Mouse (Mus musculus) neural tube, embryonic 13.5 days (tissue): ENCODE data around the gene Ky. TPM values are rescaled to one million over a fixed set of nuclear protein-coding genes. Genes with fewer than 3 reads are reported as not detected.

Experiments
- ATAC-seq: fragments of 200-750 bp; cut with Nextera tagmentation; 2 replicates; pipeline ENCODE4 v1.8.0; 2017; ENCODE audit warnings: low read depth, mild to moderate bottlenecking, moderate TSS enrichment, moderate library complexity
- H3K27ac ChIP-seq: fragments of 300-500 bp; sonication (generic); replicated peaks from 2 replicates; pipeline ENCODE4 v1.5.1; 2015; ENCODE audit warnings: moderate library complexity, mild to moderate bottlenecking, inconsistent platforms
- H3K27me3 ChIP-seq: fragments of 300-500 bp; sonication (generic); 2 replicates; pipeline ENCODE4 v1.6.1; 2015; ENCODE audit warnings: mild to moderate bottlenecking, inconsistent platforms
- H3K36me3 ChIP-seq: fragments of 300-500 bp; sonication (generic); 2 replicates; pipeline ENCODE4 v1.6.1; 2015; ENCODE audit warnings: mild to moderate bottlenecking, inconsistent platforms
- H3K4me1 ChIP-seq: fragments of 300-500 bp; sonication (generic); replicated peaks from 2 replicates; pipeline ENCODE4 v1.6.1; 2015; ENCODE audit warnings: inconsistent platforms
- H3K4me2 ChIP-seq: fragments of 300-500 bp; sonication (generic); 2 replicates; pipeline ENCODE4 v1.6.1; 2015; ENCODE audit warnings: inconsistent platforms, mild to moderate bottlenecking, moderate library complexity
- H3K4me3 ChIP-seq: fragments of 300-500 bp; sonication (generic); 2 replicates; pipeline ENCODE4 v1.5.1; 2015; ENCODE audit warnings: mild to moderate bottlenecking, inconsistent platforms
- H3K9ac ChIP-seq: fragments of 300-500 bp; sonication (generic); 2 replicates; pipeline ENCODE4 v1.6.1; 2015; ENCODE audit warnings: moderate library complexity, mild to moderate bottlenecking, inconsistent platforms
- H3K9me3 ChIP-seq: fragments of 300-500 bp; sonication (generic); 2 replicates; pipeline ENCODE4 v1.6.1; 2016; ENCODE audit warnings: inconsistent platforms
- WGBS: fragments of 180-500 bp; shearing (Covaris S2); methylation state at CpG from one replicate; pipeline ENCODE4 v1.1.7; 2015; 5-methylcytosine and 5-hydroxymethylcytosine counted together
- polyA plus RNA-seq: library from polyadenylated mRNA; unstranded; fragments of >200 nt; fragmentation: Nextera tagmentation; extraction: Ambion mirVana; gene quantifications from 2 replicates; pipeline ENCODE4 v1.2.1, GENCODE M21; 2015

Ky gene
- polyA plus RNA-seq, 1 experiment from 2014 or later: 0.36 TPM

DNA sequence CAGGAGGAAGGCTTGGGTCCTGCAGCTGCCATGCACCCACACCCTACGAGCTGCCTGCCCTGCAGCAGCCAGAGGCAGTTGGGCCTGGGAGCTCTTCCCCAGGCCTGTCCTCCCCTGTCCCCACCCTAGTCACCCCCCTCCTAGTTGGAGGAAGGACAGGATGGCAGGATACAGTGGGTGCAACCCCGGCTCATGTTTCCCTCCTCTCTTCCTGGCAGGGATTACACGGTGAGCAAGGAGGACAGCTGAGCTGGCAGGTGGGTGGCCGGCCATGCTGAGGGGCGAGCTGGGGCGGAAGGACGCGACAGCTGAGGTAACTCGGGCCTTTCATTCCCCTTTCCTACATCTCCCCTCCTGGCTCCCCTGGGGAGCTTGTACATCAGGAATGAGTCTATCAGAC is 11.1 kb upstream of the Ky start:
- Histone ChIP-seq H3K4me3 (no peak overlapping the region), H3K9ac (no peak overlapping the region), H3K36me3 (no peaks in the 10 kb centered on the region), H3K27me3 (no peaks in the 10 kb centered on the region), H3K4me2 (no peak overlapping the region), H3K9me3 (no peaks in the 10 kb centered on the region), H3K4me1 (0 out of 2 replicates have a peak, but pooled peaks cover 5% of the 10 kb centered on the region), H3K27ac (no peak overlapping the region)
- ATAC-seq: no peak
- WGBS: 71% methylated on average over 9 of the region's 9 CpGs

DNA sequence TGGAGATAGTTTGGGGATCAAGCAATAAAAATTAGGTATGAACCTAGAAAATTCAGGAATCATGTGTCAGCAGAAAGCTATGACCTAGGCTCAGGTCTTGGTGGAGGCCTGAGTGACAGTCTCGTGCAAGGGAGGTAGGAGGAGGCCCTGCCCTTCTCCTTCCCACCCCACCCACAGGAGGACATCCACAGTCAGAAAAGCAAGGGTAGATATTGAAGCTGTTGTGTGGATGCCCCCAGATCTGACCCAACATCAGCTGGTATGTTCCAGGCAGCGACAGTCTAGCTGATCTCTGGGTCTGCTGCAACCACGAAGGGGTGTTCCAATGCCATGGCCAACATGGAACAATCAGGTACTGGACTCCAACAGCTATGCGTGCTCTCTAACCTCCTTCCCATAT is 10.3 kb upstream of the Ky start:
- H3K9me3 ChIP-seq: no peaks in the 10 kb centered on the region
- ATAC-seq: no peak
- no peaks in the 10 kb centered on the region for H3K27me3 ChIP-seq
- H3K4me2 ChIP-seq: no peak overlapping the region
- no peaks in the 10 kb centered on the region for H3K36me3 ChIP-seq
- no peak overlapping the region for H3K9ac ChIP-seq
- 0 out of 2 replicates have a peak, but pooled peaks cover 5% of the 10 kb centered on the region for H3K4me1 ChIP-seq
- no peak overlapping the region for H3K4me3 ChIP-seq
- 89% methylated on average over 4 of the region's 4 CpGs for WGBS
- H3K27ac ChIP-seq: no peak overlapping the region

DNA sequence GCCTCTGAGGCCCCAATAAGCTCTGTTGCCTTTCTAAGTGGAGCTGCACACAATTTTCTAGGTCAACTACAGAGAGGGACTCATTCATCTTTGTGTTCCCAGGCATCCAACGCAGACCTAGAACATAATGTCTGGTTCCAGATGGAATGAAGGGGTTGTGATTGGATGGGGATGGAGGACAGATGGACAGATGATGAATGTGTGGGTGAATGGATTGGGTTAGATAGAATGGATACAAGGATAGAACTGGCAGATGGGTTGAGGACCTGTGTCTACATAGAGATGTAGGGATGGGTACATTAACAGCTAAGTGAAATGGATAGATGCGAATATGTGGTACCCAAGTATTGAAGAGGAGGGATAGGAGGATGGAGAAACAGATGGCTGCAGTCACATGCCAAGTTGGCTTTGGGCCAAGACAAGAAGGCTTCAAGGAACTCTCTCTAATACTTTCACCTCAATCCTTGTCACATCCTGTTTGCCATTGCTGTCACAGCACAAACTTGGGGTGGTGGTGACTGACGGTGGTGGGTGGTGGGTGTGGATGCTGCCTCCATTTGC is 9.0 kb upstream of the Ky start:
- Histone ChIP-seq H3K9me3 (no peaks in the 10 kb centered on the region), H3K27ac (no peak overlapping the region), H3K4me1 (0 out of 2 replicates have a peak, but pooled peaks cover 5% of the 10 kb centered on the region), H3K4me3 (no peak overlapping the region), H3K36me3 (no peaks in the 10 kb centered on the region), H3K4me2 (no peak overlapping the region), H3K27me3 (no peaks in the 10 kb centered on the region), H3K9ac (no peak overlapping the region)
- no peak for ATAC-seq
- WGBS: 83% methylated on average over 3 of the region's 3 CpGs

DNA sequence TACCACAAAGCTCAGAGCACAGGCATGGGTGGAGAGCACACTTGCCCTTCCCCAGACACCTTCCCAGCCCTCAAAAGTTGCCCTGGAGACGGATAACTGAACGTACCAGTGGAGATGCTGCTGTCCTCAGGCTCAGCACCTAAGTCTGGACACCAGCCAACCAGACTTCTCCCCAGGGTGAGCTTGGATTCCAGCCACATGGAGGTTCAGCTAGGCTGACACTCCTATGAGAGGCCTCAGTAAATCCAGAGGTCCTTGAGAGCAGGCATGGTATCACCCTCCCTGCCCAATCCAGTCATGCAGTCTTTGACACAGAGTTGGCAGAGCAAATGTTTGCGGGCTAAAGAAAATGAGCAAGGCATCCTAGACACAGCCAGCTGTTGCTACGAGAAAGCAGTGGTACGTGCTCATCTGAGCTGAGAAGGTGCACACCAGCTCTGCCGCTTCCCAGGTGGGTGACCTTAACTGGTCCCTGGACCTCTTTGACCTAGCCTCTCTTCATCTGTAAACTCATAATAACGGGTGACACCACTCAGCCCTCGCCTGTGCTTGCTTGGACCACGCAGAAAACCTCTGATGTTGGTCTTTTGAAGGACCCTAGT is 8.4 kb upstream of the Ky start:
- H3K27me3 ChIP-seq: no peaks in the 10 kb centered on the region
- H3K4me1 ChIP-seq: 0 out of 2 replicates have a peak, but pooled peaks cover 5% of the 10 kb centered on the region
- no peak overlapping the region for H3K27ac ChIP-seq
- 89% methylated on average over 9 of the region's 9 CpGs for WGBS
- no peak overlapping the region for H3K4me2 ChIP-seq
- no peaks in the 10 kb centered on the region for H3K36me3 ChIP-seq
- H3K9me3 ChIP-seq: no peaks in the 10 kb centered on the region
- no peak for ATAC-seq
- H3K4me3 ChIP-seq: no peak overlapping the region
- no peak overlapping the region for H3K9ac ChIP-seq

DNA sequence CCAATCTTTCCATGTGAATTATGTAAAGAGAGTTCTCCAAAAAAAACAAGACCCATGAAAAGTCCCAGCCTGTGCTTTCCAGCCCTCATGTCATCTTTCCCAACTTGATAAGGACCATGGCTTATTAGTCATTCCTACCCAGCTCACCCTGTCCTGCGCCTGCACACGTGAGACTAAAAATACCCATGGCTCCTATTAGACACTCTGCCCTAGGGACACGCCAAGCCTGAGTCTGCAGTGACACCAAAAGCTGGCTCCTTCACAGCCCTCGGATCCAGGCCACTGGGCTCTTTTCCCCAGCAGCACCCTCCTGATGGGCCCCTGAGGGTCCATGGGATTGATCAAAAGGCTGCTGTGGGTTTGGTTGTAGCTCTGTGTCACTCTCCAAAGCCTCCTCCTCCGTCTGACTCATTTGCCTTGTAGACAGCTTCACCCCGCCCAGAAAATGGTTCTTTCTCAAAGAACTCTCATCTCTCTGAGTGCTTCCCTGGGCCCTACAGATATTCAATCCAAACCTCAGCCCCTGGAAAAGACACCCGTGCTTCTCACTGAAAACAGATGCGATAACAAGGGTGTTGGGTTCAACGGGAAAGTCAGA is 7.6 kb upstream of the Ky start:
- no peak overlapping the region for H3K9ac ChIP-seq
- H3K27me3 ChIP-seq: no peaks in the 10 kb centered on the region
- no peak overlapping the region for H3K27ac ChIP-seq
- H3K9me3 ChIP-seq: no peaks in the 10 kb centered on the region
- no peak for ATAC-seq
- 87% methylated on average over 9 of the region's 9 CpGs for WGBS
- H3K36me3 ChIP-seq: no peaks in the 10 kb centered on the region
- no peak overlapping the region for H3K4me3 ChIP-seq
- 0 out of 2 replicates have a peak, but pooled peaks cover 4% of the 10 kb centered on the region for H3K4me1 ChIP-seq
- no peak overlapping the region for H3K4me2 ChIP-seq

DNA sequence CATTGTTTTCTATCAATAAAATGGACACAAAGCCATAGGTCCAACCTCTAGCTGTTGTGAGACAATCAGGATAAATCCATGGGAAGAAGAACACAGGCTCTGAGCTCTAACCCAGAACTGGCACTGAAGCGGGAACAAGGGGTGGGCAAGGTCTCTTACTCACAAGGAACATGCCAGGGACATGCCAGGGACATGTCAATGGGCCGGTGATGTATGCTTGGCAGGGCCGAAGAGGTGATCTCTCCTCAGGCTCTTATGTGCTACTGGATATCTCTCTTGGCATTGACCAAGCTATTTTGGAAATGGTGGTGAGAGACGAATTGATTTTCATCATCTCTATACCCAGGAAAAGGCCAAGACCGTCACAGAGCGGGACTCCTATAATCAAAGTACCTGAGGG is 6.8 kb upstream of the Ky start:
- Histone ChIP-seq H3K4me1 (no peaks in the 10 kb centered on the region), H3K27ac (no peak overlapping the region), H3K4me3 (no peak overlapping the region), H3K9me3 (no peaks in the 10 kb centered on the region), H3K9ac (no peak overlapping the region), H3K4me2 (no peak overlapping the region), H3K27me3 (peaks cover 7% of the 10 kb centered on the region; the same call in 1 of the 2 replicates), H3K36me3 (no peaks in the 10 kb centered on the region)
- ATAC-seq: no peak
- 93% methylated on average over 6 of the region's 6 CpGs for WGBS

DNA sequence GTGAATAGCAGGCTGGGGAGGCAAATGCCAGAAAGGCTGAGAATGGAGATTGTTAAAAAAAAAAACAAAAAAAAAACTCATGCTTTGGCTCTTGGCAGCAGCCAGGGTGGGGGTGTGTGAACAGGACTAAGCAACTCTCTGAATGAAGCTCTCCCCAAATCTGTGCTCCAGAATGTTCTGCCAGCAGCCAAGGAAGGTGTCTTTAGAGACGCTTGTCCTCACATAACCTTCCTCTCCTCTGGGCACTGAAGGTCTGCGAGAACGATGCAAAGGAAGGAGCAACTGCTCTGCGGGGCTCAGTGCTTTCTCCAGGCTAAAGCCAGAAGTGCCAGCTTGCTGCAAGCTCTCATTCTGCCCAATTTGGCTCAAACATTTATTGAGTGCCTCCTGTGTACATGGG is 6.3 kb upstream of the Ky start:
- no peak overlapping the region for H3K4me3 ChIP-seq
- peaks cover 13% of the 10 kb centered on the region; the same call in 1 of the 2 replicates for H3K27me3 ChIP-seq
- no peak overlapping the region for H3K27ac ChIP-seq
- no peaks in the 10 kb centered on the region for H3K36me3 ChIP-seq
- no peaks in the 10 kb centered on the region for H3K9me3 ChIP-seq
- H3K4me2 ChIP-seq: no peak overlapping the region
- no peak overlapping the region for H3K9ac ChIP-seq
- no peak for ATAC-seq
- no peaks in the 10 kb centered on the region for H3K4me1 ChIP-seq
- 92% methylated on average over 4 of the region's 4 CpGs for WGBS

DNA sequence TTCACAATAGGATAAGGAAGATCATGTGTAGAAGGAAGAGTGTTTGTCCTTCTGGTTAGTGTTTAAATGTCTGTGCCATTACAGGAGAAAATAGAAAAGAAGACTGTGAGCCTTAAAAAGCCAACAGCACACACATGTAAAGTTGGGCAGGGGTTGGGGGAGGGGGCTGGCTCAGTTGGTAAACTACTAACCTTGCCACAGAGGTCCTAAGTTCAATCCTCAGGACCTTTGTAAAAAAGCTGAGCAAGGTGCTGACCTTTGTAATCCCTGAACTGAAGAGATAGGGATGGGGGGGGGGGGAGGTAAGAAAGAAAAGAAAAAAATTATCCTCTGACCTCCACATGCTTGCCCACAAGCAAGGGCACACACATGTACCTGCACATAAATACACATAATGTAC is 5.8 kb upstream of the Ky start:
- Histone ChIP-seq H3K4me2 (no peak overlapping the region), H3K9ac (no peak overlapping the region), H3K9me3 (no peaks in the 10 kb centered on the region), H3K36me3 (no peaks in the 10 kb centered on the region), H3K27ac (no peak overlapping the region), H3K4me3 (no peak overlapping the region), H3K27me3 (peaks cover 16% of the 10 kb centered on the region), H3K4me1 (no peaks in the 10 kb centered on the region)
- no peak for ATAC-seq

DNA sequence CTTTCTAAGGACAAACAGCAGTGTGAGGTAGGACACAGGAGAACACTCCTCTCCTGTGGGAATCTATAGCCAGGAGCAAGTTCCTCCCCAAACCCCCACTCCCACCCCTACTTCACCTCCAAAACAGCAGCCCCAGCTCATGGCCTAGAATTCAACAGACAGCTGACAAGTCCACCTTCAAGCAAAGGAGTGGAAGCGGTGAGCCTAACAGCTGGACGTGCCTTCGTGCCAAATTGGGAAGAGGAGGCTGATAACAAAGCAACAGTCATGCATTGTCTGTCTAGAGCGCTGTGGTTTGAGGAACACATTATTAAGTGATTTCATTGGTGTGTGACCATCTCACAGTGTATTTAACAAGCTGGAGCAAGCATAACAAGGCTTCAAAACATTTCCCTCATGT is 4.4 kb upstream of the Ky start:
- 70% methylated on average over 4 of the region's 4 CpGs for WGBS
- no peak overlapping the region for H3K4me3 ChIP-seq
- no peak overlapping the region for H3K9ac ChIP-seq
- H3K9me3 ChIP-seq: no peaks in the 10 kb centered on the region
- no peaks in the 10 kb centered on the region for H3K36me3 ChIP-seq
- H3K4me2 ChIP-seq: no peak overlapping the region
- H3K27me3 ChIP-seq: peaks cover 30% of the 10 kb centered on the region
- peaks cover 8% of the 10 kb centered on the region for H3K4me1 ChIP-seq
- no peak overlapping the region for H3K27ac ChIP-seq
- no peak for ATAC-seq

DNA sequence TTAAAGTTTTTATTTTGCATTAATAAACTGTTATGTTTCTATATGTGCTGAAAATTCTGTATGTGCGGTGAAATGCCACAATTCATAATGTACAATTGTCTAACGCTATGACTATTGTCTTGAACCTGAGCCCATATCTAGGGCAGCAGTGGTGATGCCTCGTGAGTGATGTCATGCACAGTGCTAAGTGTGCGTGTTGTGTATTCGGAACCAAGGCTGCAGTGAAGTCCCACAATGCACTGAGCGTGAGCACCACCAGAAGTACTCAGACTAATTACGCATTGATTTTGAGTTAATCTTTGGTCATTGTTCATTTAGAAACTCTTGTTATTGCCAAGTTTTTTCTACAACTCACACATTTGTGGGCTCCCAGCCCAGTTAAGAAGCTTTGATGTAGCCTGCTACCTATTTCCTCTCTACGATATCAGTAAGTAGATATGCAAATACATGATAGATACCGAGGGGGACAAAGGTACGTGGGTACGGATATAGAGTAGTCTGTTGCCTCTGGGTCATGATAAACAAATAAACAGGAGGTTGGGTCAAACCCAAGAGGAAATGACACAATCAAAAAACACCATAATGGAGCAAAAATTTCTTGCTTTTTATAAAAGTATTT is 3.4 kb upstream of the Ky start:
- Histone ChIP-seq H3K4me1 (peaks cover 12% of the 10 kb centered on the region), H3K4me2 (no peak overlapping the region), H3K4me3 (no peak overlapping the region), H3K27ac (no peak overlapping the region), H3K9me3 (no peaks in the 10 kb centered on the region), H3K9ac (no peak overlapping the region), H3K27me3 (peaks cover 40% of the 10 kb centered on the region), H3K36me3 (no peaks in the 10 kb centered on the region)
- 89% methylated on average over 11 of the region's 11 CpGs for WGBS
- no peak for ATAC-seq

DNA sequence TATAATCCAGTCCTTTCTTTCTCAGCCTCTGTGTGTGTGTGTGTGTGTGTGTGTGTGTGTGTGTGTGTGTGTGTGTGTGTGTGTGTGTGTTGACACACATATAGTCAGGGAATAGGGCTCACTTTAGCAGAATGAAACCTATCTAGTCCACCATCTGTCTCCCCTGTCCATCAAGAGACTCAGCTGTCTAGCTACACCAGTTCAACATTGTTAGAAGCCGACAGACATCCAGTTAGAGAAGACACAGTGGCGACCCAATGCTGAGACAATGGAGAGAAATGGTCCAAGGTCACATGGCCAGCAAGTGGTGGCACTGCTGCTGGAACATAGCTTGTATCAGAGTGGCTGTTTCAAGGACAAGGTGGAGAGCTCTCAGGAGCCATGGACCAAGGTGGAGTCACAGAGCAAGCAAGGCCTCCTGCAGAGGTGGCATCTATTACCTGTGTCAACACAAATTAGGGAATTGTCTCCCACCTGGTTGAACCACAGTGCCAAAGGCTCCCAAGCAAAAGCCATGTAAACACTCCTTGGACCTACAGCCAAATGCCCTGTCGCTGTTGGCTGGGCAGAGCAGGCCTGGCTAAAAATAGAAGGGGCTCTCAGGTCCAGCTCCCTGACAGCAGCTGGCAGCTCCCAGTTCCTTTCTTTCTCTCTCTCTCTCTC is 703 bp upstream of the Ky start:
- no peak for ATAC-seq
- Histone ChIP-seq H3K27me3 (peaks cover 54% of the 10 kb centered on the region), H3K36me3 (no peaks in the 10 kb centered on the region), H3K27ac (no peak overlapping the region), H3K4me2 (no peak overlapping the region), H3K4me1 (peaks cover 12% of the 10 kb centered on the region), H3K9me3 (no peaks in the 10 kb centered on the region), H3K9ac (no peak overlapping the region), H3K4me3 (no peak overlapping the region)
- WGBS: 84% methylated on average over 3 of the region's 3 CpGs

DNA sequence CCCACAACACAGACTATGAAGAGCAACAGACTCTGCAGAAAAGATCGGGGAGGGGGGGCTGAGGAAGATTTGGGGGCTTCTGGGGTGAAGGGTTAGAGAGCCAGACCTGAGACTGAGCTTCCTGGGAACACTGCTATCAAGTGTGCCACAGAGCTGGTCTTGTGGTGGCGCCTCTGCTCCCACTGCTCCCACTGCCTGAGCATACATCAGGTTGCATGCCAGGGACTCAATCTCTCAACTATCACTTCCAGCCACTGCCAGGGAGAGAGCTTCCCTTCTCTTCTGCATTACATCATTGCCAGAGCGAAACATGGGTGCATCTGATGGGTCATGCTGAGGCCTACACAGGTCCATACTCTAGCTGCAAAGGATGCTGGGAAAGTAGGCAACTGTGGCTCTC is 2.8 kb downstream of the Ky start:
- 89% methylated on average over 3 of the region's 3 CpGs for WGBS
- ATAC-seq: no peak
- H3K36me3 ChIP-seq: no peaks in the 10 kb centered on the region
- no peak overlapping the region for H3K9ac ChIP-seq
- no peak overlapping the region for H3K4me2 ChIP-seq
- H3K4me1 ChIP-seq: peaks cover 12% of the 10 kb centered on the region
- H3K4me3 ChIP-seq: no peak overlapping the region
- peaks cover 51% of the 10 kb centered on the region for H3K27me3 ChIP-seq
- no peak overlapping the region for H3K27ac ChIP-seq
- no peaks in the 10 kb centered on the region for H3K9me3 ChIP-seq
